25 mouse cellular contexts compared by ENCODE assay signal in genomic region chr19:10901046-10901445, GRCm38 (mm10). TPM values are rescaled to one million over a fixed set of nuclear protein-coding genes. Genes with fewer than 3 reads are reported as not detected.
"Had no signal": no experiment of that assay in that cellular context is flagged by ENCODE, and none has a peak within 500 bp of the region (broad histone marks: within the 10 kb centered on the region; RNA-seq: fewer than 3 reads in every experiment).

No protein-coding gene starts in this region.

- H3K9me3 ChIP-seq: midbrain, embryonic 10.5 days; midbrain, embryonic 13.5 days; midbrain, embryonic 15.5 days; neural tube, embryonic 13.5 days; neural tube, embryonic 15.5 days had no signal

- DNase-seq: lung, adult 18-20 months; lung, embryonic 14.5 days; lung, postnatal 10 days; lung, postnatal 4 days; retina, postnatal 1 day; right cerebral cortex, adult 18-20 months; right cerebral cortex, postnatal 25 days; right cerebral cortex, postnatal 4 days; spleen, adult 18-20 months; thymus, adult 18-20 months; thymus, postnatal 14 days; thymus, postnatal 36 days had no signal

- H3K4me3 ChIP-seq: midbrain, embryonic 10.5 days; midbrain, embryonic 13.5 days; midbrain, embryonic 15.5 days; myocyte; neural tube, embryonic 13.5 days; neural tube, embryonic 15.5 days had no signal

- H3K9ac ChIP-seq: lung, embryonic 14.5 days; midbrain, embryonic 13.5 days; midbrain, embryonic 15.5 days; neural tube, embryonic 13.5 days; neural tube, embryonic 15.5 days had no signal

- H3K4me2 ChIP-seq: lung, embryonic 14.5 days; midbrain, embryonic 13.5 days; midbrain, embryonic 15.5 days; neural tube, embryonic 13.5 days; neural tube, embryonic 15.5 days had no signal

- H3K27me3 ChIP-seq: midbrain, embryonic 13.5 days; midbrain, embryonic 15.5 days; neural tube, embryonic 13.5 days; neural tube, embryonic 15.5 days had no signal

- ATAC-seq: midbrain, embryonic 13.5 days; midbrain, embryonic 15.5 days had no signal

- H3K27ac ChIP-seq: midbrain, embryonic 10.5 days; midbrain, embryonic 13.5 days; midbrain, embryonic 15.5 days; neural tube, embryonic 13.5 days; neural tube, embryonic 15.5 days had no signal

RNA-seq across cellular contexts. Expression of gene Zp1, which starts 19.4 kb away (rescaled TPM):
- total RNA-seq: megakaryocyte, adult 5-6 weeks; megakaryocyte-erythroid progenitor cell, adult 5-6 weeks had no signal
- polyA plus RNA-seq: liver, embryonic 16.5 days; lung, embryonic 14.5 days; lung, embryonic 16.5 days; midbrain, embryonic 10.5 days; midbrain, embryonic 13.5 days; neural tube, embryonic 11.5 days; neural tube, embryonic 13.5 days; stomach, embryonic 14.5 days; stomach, embryonic 16.5 days had no signal

RNA-seq across cellular contexts. Expression of gene Ptgdr2, which starts 35.9 kb away (rescaled TPM):
- total RNA-seq: megakaryocyte-erythroid progenitor cell, adult 5-6 weeks had no signal
- polyA plus RNA-seq: lung, embryonic 14.5 days; neural tube, embryonic 11.5 days; neural tube, embryonic 13.5 days; neural tube, embryonic 15.5 days; stomach, embryonic 14.5 days; stomach, embryonic 16.5 days had no signal
